Mouse (Mus musculus) c-Kit-positive CD71-negative TER-119-negative erythroid progenitor cells, embryonic 14.5 days (primary cell): Measurements from ENCODE around the gene Sycn.

Source experiments
- DNase-seq: peaks from one replicate; pipeline ENCODE4 v3.0.0-alpha.2; 2013; ENCODE audit warnings: low read depth

Sycn gene

GRCm38 (mm10) chr7:28586663-28587411 is 46.2 kb downstream of the Sycn start:
- DNase-seq = no peak

GRCm38 (mm10) chr7:28587644-28588043 is 47.0 kb downstream of the Sycn start:
- DNase-seq = no peak
